Mouse (Mus musculus): Measurements from ENCODE around the gene Akap9. TPM values are rescaled to one million over a fixed set of nuclear protein-coding genes. Genes with fewer than 3 reads are reported as not detected.
A peak's percentile ranks its signal among the peaks of the same experiment; 100 is the strongest.
"Not testable (repeated sequence)": the region's sequence is repeated elsewhere in the genome, so short reads cannot be mapped to it uniquely, and the experiment has no call there.

Akap9 gene
- 5.7 and 11.7 TPM in 2 replicates for polyA plus RNA-seq (2012; rRNA removed)

GRCm38 (mm10) chr5:3927801-3928689 is at the start of gene Akap9:
Gene Akap9 (plus strand): TSS chr5:3928054.
- no peaks in the 10 kb centered on the region for H3K27me3 ChIP-seq (ENCODE audit: control insufficient read depth, insufficient read depth, low read length)
- TF ChIP-seq POLR2A (IDR thresholded peaks at IDR 0.05; ENCODE audit: low read depth, low read length) (peak; percentile 55; the same call in 1 of the 2 replicates), CTCF (IDR thresholded peaks at IDR 0.05; ENCODE audit: extremely low read depth, insufficient read length, insufficient replicate concordance, low read depth, low read length) (no peak)
- peak within 1 kb of the TSS; percentile 83 for H3K27ac ChIP-seq (ENCODE audit: insufficient read depth, low read depth, low read length)
- H3K4me1 ChIP-seq (ENCODE audit: control insufficient read depth, insufficient read depth, insufficient read length, low read length) = peaks cover 9% of the 10 kb centered on the region; the same call in 1 of the 2 replicates
- peak within 1 kb of the TSS; percentile 86 for H3K4me3 ChIP-seq (ENCODE audit: low read depth, low read length)
- under 1% methylated on average over 82 of the region's 82 CpGs for WGBS
- H3K36me3 ChIP-seq (ENCODE audit: control insufficient read depth, insufficient read depth, low read length) = no peaks in the 10 kb centered on the region

GRCm38 (mm10) chr5:3886862-3887261 is 41.0 kb upstream of the Akap9 start:
- H3K4me3 ChIP-seq (ENCODE audit: low read depth, low read length); H3K36me3 ChIP-seq (ENCODE audit: control insufficient read depth, insufficient read depth, low read length); H3K27ac ChIP-seq (ENCODE audit: insufficient read depth, low read depth, low read length); H3K4me1 ChIP-seq (ENCODE audit: control insufficient read depth, insufficient read depth, insufficient read length, low read length); H3K27me3 ChIP-seq (ENCODE audit: control insufficient read depth, insufficient read depth, low read length): not testable (repeated sequence)
- 74% methylated on average over 7 of the region's 7 CpGs for WGBS

- TF ChIP-seq POLR2A (IDR thresholded peaks at IDR 0.05; ENCODE audit: low read depth, low read length) (no peak), CTCF (IDR thresholded peaks at IDR 0.05; ENCODE audit: extremely low read depth, insufficient read length, insufficient replicate concordance, low read depth, low read length) (no peak)
- H3K4me1 ChIP-seq (ENCODE audit: control insufficient read depth, insufficient read depth, insufficient read length, low read length) = no peaks in the 10 kb centered on the region
- no peaks in the 10 kb centered on the region for H3K36me3 ChIP-seq (ENCODE audit: control insufficient read depth, insufficient read depth, low read length)
- no peak overlapping the region for H3K4me3 ChIP-seq (ENCODE audit: low read depth, low read length)
- no peaks in the 10 kb centered on the region for H3K27me3 ChIP-seq (ENCODE audit: control insufficient read depth, insufficient read depth, low read length)
- no peak overlapping the region for H3K27ac ChIP-seq (ENCODE audit: insufficient read depth, low read depth, low read length)
Measured at GRCm38 (mm10) chr5:3889201-3889600, 38.7 kb upstream of the Akap9 start.

GRCm38 (mm10) chr5:3893459-3894293 is 34.2 kb upstream of the Akap9 start, which contains the start of gene Mterf1a:
Gene Mterf1a (minus strand): TSS chr5:3893933.
- not testable (repeated sequence) for H3K4me1 ChIP-seq (ENCODE audit: control insufficient read depth, insufficient read depth, insufficient read length, low read length); H3K27me3 ChIP-seq (ENCODE audit: control insufficient read depth, insufficient read depth, low read length); H3K27ac ChIP-seq (ENCODE audit: insufficient read depth, low read depth, low read length); H3K36me3 ChIP-seq (ENCODE audit: control insufficient read depth, insufficient read depth, low read length)
- H3K4me3 ChIP-seq (ENCODE audit: low read depth, low read length) = peak within 1 kb of the TSS; percentile 36; the same call in 1 of the 2 replicates
- WGBS = 1% methylated on average over 9 of the region's 47 CpGs

- H3K27me3 ChIP-seq (ENCODE audit: control insufficient read depth, insufficient read depth, low read length); H3K4me3 ChIP-seq (ENCODE audit: low read depth, low read length); H3K4me1 ChIP-seq (ENCODE audit: control insufficient read depth, insufficient read depth, insufficient read length, low read length); H3K27ac ChIP-seq (ENCODE audit: insufficient read depth, low read depth, low read length); H3K36me3 ChIP-seq (ENCODE audit: control insufficient read depth, insufficient read depth, low read length): not testable (repeated sequence)
- 90% methylated on average over 4 of the region's 4 CpGs for WGBS
Measured at GRCm38 (mm10) chr5:3894294-3894619, 33.6 kb upstream of the Akap9 start.

- Histone ChIP-seq H3K27ac (ENCODE audit: insufficient read depth, low read depth, low read length) (no peak overlapping the region), H3K4me3 (ENCODE audit: low read depth, low read length) (no peak overlapping the region), H3K27me3 (ENCODE audit: control insufficient read depth, insufficient read depth, low read length) (no peaks in the 10 kb centered on the region), H3K4me1 (ENCODE audit: control insufficient read depth, insufficient read depth, insufficient read length, low read length) (no peaks in the 10 kb centered on the region), H3K36me3 (ENCODE audit: control insufficient read depth, insufficient read depth, low read length) (no peaks in the 10 kb centered on the region)
- no peak for TF ChIP-seq CTCF (IDR thresholded peaks at IDR 0.05; ENCODE audit: extremely low read depth, insufficient read length, insufficient replicate concordance, low read depth, low read length)
- TF ChIP-seq POLR2A (IDR thresholded peaks at IDR 0.05; ENCODE audit: low read depth, low read length) = no peak
- WGBS = 60% methylated on average over 2 of the region's 2 CpGs
Measured at GRCm38 (mm10) chr5:3905471-3905870, 22.4 kb upstream of the Akap9 start.

- no peak overlapping the region for H3K27ac ChIP-seq (ENCODE audit: insufficient read depth, low read depth, low read length)
- H3K27me3 ChIP-seq (ENCODE audit: control insufficient read depth, insufficient read depth, low read length) = no peaks in the 10 kb centered on the region
- TF ChIP-seq CTCF (IDR thresholded peaks at IDR 0.05; ENCODE audit: extremely low read depth, insufficient read length, insufficient replicate concordance, low read depth, low read length) (no peak), POLR2A (IDR thresholded peaks at IDR 0.05; ENCODE audit: low read depth, low read length) (no peak)
- H3K36me3 ChIP-seq (ENCODE audit: control insufficient read depth, insufficient read depth, low read length) = no peaks in the 10 kb centered on the region
- WGBS = 95% methylated on average over 2 of the region's 2 CpGs
- H3K4me3 ChIP-seq (ENCODE audit: low read depth, low read length) = no peak overlapping the region
- 0 out of 2 replicates have a peak, but pooled peaks cover 1% of the 10 kb centered on the region for H3K4me1 ChIP-seq (ENCODE audit: control insufficient read depth, insufficient read depth, insufficient read length, low read length)
Measured at GRCm38 (mm10) chr5:3922350-3922749, 5.5 kb upstream of the Akap9 start.
